Mouse (Mus musculus): ENCODE data around the gene Ell. TPM values are rescaled to one million over a fixed set of nuclear protein-coding genes. Genes with fewer than 3 reads are reported as not detected.
A peak's percentile ranks its signal among the peaks of the same experiment; 100 is the strongest.

The Ell gene
- total RNA-seq, 1 experiment from 2014 or later, result 40.6 TPM

DNA sequence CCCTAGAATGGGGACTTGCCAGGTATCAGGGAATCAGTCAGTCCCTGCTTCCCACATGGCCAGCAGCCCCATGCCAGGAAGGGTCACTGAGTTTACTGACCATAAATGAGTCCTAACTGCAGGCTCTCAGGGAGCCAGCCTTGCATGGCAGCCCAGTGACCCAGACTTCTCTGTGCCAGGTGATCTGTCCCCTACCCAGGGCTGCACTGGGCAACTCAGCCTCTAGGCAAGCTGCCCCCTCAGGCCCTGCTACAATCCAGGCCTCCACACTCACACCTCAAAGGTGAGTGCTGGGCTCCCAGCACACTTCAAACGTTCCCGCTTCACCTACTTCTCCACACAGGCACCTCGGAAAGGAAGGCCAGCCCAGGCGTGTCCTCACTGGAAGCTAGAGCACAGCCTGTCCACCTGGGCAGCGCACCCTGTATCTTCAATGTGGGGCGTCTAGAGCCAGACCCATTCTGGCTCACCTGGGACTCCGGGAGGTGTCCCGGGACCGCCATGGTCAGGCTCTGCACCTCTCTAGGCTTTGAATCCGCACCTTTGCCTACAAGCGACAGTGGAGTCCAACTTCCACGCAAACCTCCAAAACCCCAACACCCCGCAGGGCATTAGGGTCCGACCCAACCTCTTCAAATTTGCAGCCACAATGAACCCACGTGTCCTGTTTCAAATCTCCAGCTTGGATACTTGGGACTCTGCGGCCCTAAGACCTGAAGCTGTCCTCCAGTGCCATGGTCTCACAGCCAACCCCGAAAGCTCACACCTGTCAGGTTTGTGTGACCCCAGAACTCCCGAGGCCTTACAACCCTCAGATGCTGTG is 67.7 kb downstream of the Ell start:
- ATAC-seq (ENCODE audit: extremely low read depth, insufficient number of reproducible peaks, low FRiP score, poor library complexity, severe bottlenecking), result no peak

GRCm38 (mm10) chr8:70607603-70607897 is 68.3 kb downstream of the Ell start:
- ATAC-seq (ENCODE audit: extremely low read depth, insufficient number of reproducible peaks, low FRiP score, poor library complexity, severe bottlenecking), result no peak

DNA sequence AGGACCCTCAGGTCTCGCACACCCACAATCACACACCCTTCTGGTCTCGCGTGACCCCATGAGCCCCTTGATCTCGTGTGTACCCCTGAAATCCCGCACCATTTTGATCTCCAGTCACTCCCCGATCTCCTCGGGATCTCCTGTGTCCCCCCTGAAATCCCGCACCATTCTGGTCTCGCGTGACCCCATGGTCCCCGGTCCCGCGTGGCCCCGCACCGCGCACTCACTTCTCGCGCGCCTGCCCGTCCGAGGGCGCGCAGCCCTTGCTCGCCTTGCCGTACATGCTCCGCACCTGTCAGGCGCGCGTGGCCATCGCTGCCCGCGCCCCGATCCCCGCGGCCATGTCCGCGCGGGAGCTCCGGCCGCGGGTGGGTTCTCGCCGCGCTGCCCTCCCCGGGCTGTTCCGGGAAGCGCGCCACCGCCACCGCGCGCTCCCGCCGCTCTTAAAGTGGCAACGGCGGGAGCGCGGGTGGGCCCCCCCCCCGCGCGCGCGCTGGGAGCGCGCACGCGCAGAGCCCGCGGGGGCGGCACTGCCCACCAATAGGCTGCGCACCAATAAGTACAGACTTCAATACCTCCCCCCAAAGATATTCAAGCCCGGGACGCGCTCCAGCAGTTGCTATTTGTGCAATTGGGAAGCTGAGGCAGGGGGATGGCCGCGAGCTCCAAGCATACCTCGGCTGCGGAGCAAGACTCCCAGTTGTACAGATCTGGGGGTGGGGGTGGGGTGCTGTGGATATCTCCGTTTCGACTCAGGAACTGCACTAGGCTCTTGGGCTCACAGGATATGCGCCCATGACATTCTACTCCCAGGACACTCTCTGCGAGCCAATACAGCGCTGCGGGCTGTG is 68.9 kb downstream of the Ell start:
- no peak for ATAC-seq (ENCODE audit: extremely low read depth, insufficient number of reproducible peaks, low FRiP score, poor library complexity, severe bottlenecking)

- ATAC-seq (ENCODE audit: extremely low read depth, insufficient number of reproducible peaks, low FRiP score, poor library complexity, severe bottlenecking), result no peak
Measured at GRCm38 (mm10) chr8:70608749-70609367, 69.6 kb downstream of the Ell start, which contains the start of gene Ssbp4. Ssbp4 (minus strand) TSS chr8:70608872.

GRCm38 (mm10) chr8:70609368-70609848 is 70.2 kb downstream of the Ell start:
- ATAC-seq (ENCODE audit: extremely low read depth, insufficient number of reproducible peaks, low FRiP score, poor library complexity, severe bottlenecking), result peak; percentile 37

DNA sequence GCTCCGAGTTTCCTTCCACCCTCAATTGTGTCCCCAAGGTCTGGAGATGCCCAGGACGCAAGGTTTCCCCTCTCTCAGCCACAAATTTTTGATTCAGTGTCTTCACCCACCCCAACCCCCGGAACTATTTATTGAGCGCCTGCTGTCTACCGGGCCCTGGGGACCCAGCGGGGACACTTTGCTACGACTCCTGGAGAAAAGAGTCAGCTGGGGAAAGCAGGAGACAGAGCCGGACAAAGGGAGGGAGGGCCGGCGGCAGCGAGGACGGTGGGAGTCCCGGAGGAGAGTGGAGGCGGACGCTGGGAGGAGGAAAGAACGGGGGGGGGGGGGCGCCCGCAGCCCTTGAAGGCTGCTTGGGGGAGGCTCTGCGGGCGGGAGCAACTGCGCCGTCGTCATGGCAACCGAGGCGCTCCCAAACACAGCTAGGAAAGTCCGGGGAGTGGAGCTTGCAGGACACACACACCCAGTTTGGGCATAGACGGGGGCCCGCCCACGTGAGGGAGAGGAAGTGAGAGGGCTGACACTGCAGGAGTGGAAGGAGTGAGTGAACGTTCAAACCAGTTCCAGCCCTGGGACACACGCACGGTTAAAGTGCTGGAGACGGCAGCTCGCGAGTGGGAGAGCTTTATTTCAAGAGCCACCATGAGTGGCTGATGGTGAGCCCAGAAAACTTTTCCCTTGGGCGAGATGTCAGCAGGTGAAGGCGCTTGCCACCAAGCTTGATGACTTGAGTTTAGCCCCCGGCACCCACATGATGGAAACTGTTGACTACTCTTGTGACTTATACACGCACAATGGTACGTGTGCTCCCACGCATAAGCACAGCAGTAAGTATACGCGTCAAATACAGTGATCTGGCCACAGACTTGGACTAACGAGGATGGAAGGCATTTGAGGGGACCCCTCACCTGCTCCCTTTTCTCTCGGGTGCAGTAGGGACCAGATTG is 70.9 kb downstream of the Ell start:
- ATAC-seq (ENCODE audit: extremely low read depth, insufficient number of reproducible peaks, low FRiP score, poor library complexity, severe bottlenecking), result peak; percentile 74

DNA sequence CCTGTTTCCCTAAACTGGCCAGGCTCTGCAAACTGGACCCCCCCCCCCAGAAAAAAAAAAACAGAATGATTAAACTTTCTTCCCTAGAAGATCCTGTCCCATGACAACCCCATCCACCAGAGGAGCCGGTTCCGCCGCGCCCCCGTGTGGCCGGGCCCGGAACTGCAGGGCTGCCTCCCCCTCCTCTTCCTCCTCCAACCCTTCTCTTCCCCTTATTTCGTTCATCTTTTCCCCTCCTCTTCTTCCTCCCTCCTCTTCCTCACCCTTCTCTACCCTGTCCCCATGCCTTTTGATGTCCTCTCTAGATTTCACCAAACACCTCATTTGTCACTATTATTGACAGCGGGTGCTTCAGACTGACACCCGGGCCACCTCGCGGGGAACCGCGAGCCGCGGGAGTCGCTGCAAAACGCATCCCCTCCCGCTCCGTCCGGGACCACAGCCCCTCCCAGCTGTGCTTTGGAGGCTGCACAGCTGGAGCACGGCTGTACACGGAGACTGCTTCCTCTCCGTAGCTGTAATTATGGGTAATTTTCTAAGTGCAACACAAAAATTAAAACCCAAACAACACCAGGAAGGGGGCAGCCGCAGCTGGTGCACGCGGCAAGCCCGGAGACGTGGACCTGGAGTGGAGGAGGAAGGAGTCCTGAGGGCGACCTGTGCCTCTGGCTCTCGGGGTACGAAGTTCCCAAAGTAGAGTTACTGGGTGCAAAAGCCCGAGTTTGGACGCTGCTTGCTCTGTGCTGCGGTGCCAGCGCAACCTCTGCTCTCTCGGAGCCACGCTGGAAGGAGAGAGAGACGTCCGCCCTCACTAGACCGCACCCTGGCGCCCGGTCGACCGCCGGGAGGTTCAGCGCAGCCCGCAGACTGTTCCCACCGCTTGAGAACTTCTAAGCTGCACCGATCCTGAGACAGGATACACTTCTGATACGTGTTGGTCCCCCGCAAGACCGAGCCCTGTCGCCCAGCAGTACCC is 71.8 kb downstream of the Ell start:
- no peak for ATAC-seq (ENCODE audit: extremely low read depth, insufficient number of reproducible peaks, low FRiP score, poor library complexity, severe bottlenecking)

- ATAC-seq (ENCODE audit: extremely low read depth, insufficient number of reproducible peaks, low FRiP score, poor library complexity, severe bottlenecking), result peak; percentile 57
Measured at GRCm38 (mm10) chr8:70611849-70612248, 72.6 kb downstream of the Ell start.

GRCm38 (mm10) chr8:70613763-70614162 is 74.5 kb downstream of the Ell start:
- ATAC-seq (ENCODE audit: extremely low read depth, insufficient number of reproducible peaks, low FRiP score, poor library complexity, severe bottlenecking), result no peak

DNA sequence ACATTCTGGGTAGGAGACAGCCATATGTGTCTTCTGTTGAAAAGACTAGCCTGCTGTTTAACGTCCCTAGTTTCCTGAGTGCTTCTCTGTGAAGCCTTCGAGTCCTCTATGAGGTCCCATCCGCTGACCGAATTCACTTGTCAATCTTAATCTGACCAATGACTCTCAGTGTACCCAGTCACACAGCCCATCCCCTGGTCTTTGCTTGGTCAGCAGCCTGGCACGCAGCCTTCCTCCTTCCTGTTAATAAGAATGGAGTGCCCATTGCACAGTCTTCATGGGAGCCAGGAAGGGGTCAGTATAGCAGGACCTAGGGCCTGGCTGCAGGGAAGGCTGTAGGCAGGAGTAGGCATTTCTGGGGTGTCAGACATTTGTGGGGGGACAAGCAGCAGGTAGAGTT is 75.2 kb downstream of the Ell start:
- no peak for ATAC-seq (ENCODE audit: extremely low read depth, insufficient number of reproducible peaks, low FRiP score, poor library complexity, severe bottlenecking)

DNA sequence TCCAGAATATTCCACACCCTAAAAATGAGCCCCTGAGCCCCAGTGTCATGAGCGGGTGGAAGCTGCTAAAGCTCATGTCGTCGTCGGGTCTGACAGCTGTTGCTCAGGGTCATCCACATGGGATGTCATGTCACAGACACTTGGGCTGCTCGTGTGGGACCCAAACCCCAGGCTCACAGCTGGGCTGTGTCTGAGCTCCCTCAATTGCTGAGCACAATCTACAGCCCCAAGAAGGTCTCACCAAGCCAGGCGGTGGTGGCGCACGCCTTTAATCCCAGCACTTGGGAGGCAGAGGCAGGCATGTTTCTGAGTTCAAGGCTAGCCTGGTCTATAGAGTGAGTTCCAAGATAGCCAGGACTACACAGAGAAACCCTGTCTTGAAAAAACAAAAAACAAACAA is 76.0 kb downstream of the Ell start:
- no peak for ATAC-seq (ENCODE audit: extremely low read depth, insufficient number of reproducible peaks, low FRiP score, poor library complexity, severe bottlenecking)

GRCm38 (mm10) chr8:70615894-70616293 is 76.6 kb downstream of the Ell start, which contains the start of gene Lrrc25:
Lrrc25 (plus strand) TSS chr8:70616155.
- no peak for ATAC-seq (ENCODE audit: extremely low read depth, insufficient number of reproducible peaks, low FRiP score, poor library complexity, severe bottlenecking)

DNA sequence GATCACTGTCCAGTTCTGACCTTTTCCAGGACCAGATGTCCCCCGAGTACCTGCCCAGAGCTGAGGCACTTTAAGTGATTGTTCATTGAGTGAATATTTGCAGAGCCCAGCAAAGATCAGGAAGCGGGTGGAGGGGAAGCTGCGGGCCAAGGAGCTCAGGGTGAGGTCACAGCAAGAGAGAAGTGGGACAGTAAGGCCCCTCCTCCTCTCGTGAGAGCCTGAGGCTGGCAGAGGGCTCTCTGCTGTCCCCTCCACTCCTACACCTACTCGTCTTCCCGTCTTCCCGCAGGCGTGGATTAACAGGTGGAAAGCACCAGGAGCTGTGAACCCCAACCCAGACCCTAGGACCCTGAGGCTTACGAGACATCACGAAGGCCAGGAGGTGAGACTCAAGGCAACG is 77.4 kb downstream of the Ell start:
- ATAC-seq (ENCODE audit: extremely low read depth, insufficient number of reproducible peaks, low FRiP score, poor library complexity, severe bottlenecking), result peak; percentile 30; the same call in 1 of the 2 replicates

- no peak for ATAC-seq (ENCODE audit: extremely low read depth, insufficient number of reproducible peaks, low FRiP score, poor library complexity, severe bottlenecking)
Measured at GRCm38 (mm10) chr8:70617985-70618384, 78.7 kb downstream of the Ell start.

DNA sequence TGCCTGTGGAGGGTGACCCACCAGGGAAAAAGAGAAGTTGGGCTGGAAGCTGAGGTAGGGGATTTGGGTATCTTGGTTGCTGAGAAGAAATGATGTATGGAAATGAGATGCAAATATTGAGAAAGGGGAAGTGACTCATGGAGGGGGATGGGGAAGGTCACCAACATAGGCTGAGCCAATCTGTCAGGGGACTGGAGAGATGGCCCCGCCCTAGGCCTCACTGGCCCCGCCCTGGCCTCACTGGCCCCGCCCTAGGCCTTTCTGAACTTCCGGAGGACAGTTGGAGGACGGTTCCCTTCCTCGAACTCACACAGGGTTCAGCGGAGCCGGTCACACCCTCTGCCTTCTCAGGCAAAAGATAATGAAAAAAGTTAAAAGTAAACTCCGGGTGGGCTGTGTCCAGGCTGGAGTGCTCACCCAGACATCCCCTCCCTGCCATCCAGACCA is 79.7 kb downstream of the Ell start:
- peak; percentile 90 for ATAC-seq (ENCODE audit: extremely low read depth, insufficient number of reproducible peaks, low FRiP score, poor library complexity, severe bottlenecking)

- ATAC-seq (ENCODE audit: extremely low read depth, insufficient number of reproducible peaks, low FRiP score, poor library complexity, severe bottlenecking), result no peak
Measured at GRCm38 (mm10) chr8:70622220-70622619, 83.0 kb downstream of the Ell start.

DNA sequence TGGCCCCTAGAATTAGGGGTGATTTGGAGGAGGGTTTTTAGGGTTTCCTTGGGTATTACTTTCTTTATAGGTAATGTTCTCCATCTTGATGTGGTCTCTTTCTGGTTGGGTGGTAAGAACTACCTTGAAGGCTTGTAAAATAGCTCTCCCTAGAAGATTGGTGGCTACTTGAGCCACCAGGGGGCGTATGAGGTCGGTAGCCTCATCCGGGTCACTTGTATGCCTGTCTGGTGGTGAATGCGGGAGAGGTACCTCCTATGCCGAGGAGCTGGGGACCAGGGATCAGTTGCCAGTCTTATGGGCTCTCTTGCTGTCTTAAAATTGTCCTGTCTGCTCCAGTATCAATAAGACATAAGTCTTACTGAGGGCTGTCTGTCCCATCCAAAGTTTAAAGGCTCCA is 85.8 kb downstream of the Ell start:
- ATAC-seq (ENCODE audit: extremely low read depth, insufficient number of reproducible peaks, low FRiP score, poor library complexity, severe bottlenecking), result peak; percentile 23; the same call in 1 of the 2 replicates

Data from neutrophil, adult 5-6 weeks (primary cell).